Mouse (Mus musculus): ENCODE measurements around the gene Vamp8. TPM values are rescaled to one million over a fixed set of nuclear protein-coding genes. Genes with fewer than 3 reads are reported as not detected.
A peak's percentile ranks its signal among the peaks of the same experiment; 100 is the strongest.

The Vamp8 gene
- total RNA-seq, 2 experiments from 2014 or later = 50.4 to 58.0 TPM

GRCm38 (mm10) chr6:72364985-72365384, 25.5 kb downstream of the Vamp8 start:
- DNase-seq = no peak
- Histone ChIP-seq H3K27ac (no peak overlapping the region), H3K4me3 (no peak overlapping the region)
- no peak for TF ChIP-seq CTCF (IDR thresholded peaks at IDR 0.05)
- intact Hi-C loops (cut with DNase I) = no loop called here

- peak; percentile 44 for TF ChIP-seq CTCF (IDR thresholded peaks at IDR 0.05)
- intact Hi-C loops (cut with DNase I) = no loop called here
- no peak overlapping the region for H3K27ac ChIP-seq
Measured at GRCm38 (mm10) chr6:72364009-72364408, 26.5 kb downstream of the Vamp8 start.

GRCm38 (mm10) chr6:72362132-72363028, 28.1 kb downstream of the Vamp8 start:
- DNase-seq = peak; percentile 96
- intact Hi-C loops (cut with DNase I) = loop anchor here (2.0 kb wide), 1 partner anchor 40 kb away; no protein-coding TSS in a partner anchor
- TF ChIP-seq CTCF (IDR thresholded peaks at IDR 0.05) = peak; percentile 57

More at GRCm38 (mm10) chr6:72364009-72364408, 26.5 kb downstream of the Vamp8 start:
- no peak for DNase-seq
- H3K4me3 ChIP-seq = no peak overlapping the region

GRCm38 (mm10) chr6:72361121-72361551, 29.4 kb downstream of the Vamp8 start:
- intact Hi-C loops (cut with DNase I) = no loop called here
- H3K4me3 ChIP-seq = peak overlapping the region; percentile 86
- H3K27ac ChIP-seq = no peak overlapping the region
- DNase-seq = no peak
- no peak for TF ChIP-seq CTCF (IDR thresholded peaks at IDR 0.05)

More at GRCm38 (mm10) chr6:72362132-72363028, 28.1 kb downstream of the Vamp8 start:
- H3K4me3 ChIP-seq = peak overlapping the region; percentile 86
- H3K27ac ChIP-seq = peak overlapping the region; percentile 93

- DNase-seq = no peak
- 0 out of 2 replicates have a peak overlapping the region, but pooled peaks have one; percentile 25 for H3K27ac ChIP-seq
- no peak for TF ChIP-seq CTCF (IDR thresholded peaks at IDR 0.05)
- intact Hi-C loops (cut with DNase I) = no loop called here
- H3K4me3 ChIP-seq = no peak overlapping the region; the same call in 1 of the 2 replicates
Measured at GRCm38 (mm10) chr6:72360599-72360935, 29.9 kb downstream of the Vamp8 start.

- H3K27ac ChIP-seq = 0 out of 2 replicates have a peak overlapping the region, but pooled peaks have one; percentile 25
- intact Hi-C loops (cut with DNase I) = no loop called here
- peak; percentile 10; the same call in 1 of the 2 replicates for TF ChIP-seq CTCF (IDR thresholded peaks at IDR 0.05)
- H3K4me3 ChIP-seq = no peak overlapping the region
- DNase-seq = no peak
Measured at GRCm38 (mm10) chr6:72359891-72360598, 30.5 kb downstream of the Vamp8 start.

GRCm38 (mm10) chr6:72359343-72359742, 31.2 kb downstream of the Vamp8 start:
- no peak overlapping the region for H3K4me3 ChIP-seq
- no peak for TF ChIP-seq CTCF (IDR thresholded peaks at IDR 0.05)
- no peak overlapping the region for H3K27ac ChIP-seq
- DNase-seq = no peak
- intact Hi-C loops (cut with DNase I) = no loop called here

GRCm38 (mm10) chr6:72358086-72358764, 32.3 kb downstream of the Vamp8 start:
- H3K4me3 ChIP-seq = no peak overlapping the region
- intact Hi-C loops (cut with DNase I) = no loop called here
- TF ChIP-seq CTCF (IDR thresholded peaks at IDR 0.05) = no peak
- no peak overlapping the region for H3K27ac ChIP-seq
- DNase-seq = no peak

- intact Hi-C loops (cut with DNase I) = no loop called here
- no peak for TF ChIP-seq CTCF (IDR thresholded peaks at IDR 0.05)
- DNase-seq = peak; percentile 57
- Histone ChIP-seq H3K4me3 (no peak overlapping the region), H3K27ac (peak overlapping the region; percentile 98)
Measured at GRCm38 (mm10) chr6:72357164-72358079, 33.1 kb downstream of the Vamp8 start.

- no peak for DNase-seq
- H3K4me3 ChIP-seq = peak overlapping the region; percentile 95
- TF ChIP-seq CTCF (IDR thresholded peaks at IDR 0.05) = no peak
- intact Hi-C loops (cut with DNase I) = no loop called here
- peak overlapping the region; percentile 98 for H3K27ac ChIP-seq
Measured at GRCm38 (mm10) chr6:72356001-72356532, 34.4 kb downstream of the Vamp8 start.
